Mouse (Mus musculus): Measurements from ENCODE around the gene Sec13. TPM values are rescaled to one million over a fixed set of nuclear protein-coding genes. Genes with fewer than 3 reads are reported as not detected.

Gene Sec13
- total RNA-seq (2021), result 10 to 100 TPM; 73.3 to 75.9 TPM
- long read RNA-seq, transcript Sec13-201 (9 exons, 1,353 nt), result major isoform, 48 of 57 reads
- long read RNA-seq, partial matches to known transcripts, result 5 of 57 reads
- long read RNA-seq, other reads (novel, unspliced or antisense), result 4 of 57 reads

- peak; percentile 83 to 87 for DNase-seq (ENCODE audit: low spot score in 2 of 2)
Measured at GRCm38 (mm10) chr6:113740236-113741217, at the start of gene Sec13. Gene Sec13, minus strand, starts transcription at chr6:113740743.

- DNase-seq (ENCODE audit: low spot score in 2 of 2), result no peak
Measured at GRCm38 (mm10) chr6:113787459-113787968, 47.0 kb upstream of the Sec13 start.

- DNase-seq (ENCODE audit: low spot score in 2 of 2), result no peak
Measured at GRCm38 (mm10) chr6:113785658-113786057, 45.1 kb upstream of the Sec13 start.

GRCm38 (mm10) chr6:113778229-113778753 lies 37.7 kb upstream of the Sec13 start:
- peak in 1 of 2 experiments; percentile 36 for DNase-seq (ENCODE audit: low spot score in 2 of 2)

GRCm38 (mm10) chr6:113768804-113769203 lies 28.3 kb upstream of the Sec13 start:
- DNase-seq (ENCODE audit: low spot score in 2 of 2), result peak in 1 of 2 experiments; percentile 73

- DNase-seq (ENCODE audit: low spot score in 2 of 2), result peak in 1 of 2 experiments; percentile 79
Measured at GRCm38 (mm10) chr6:113761644-113762043, 21.1 kb upstream of the Sec13 start.

- no peak for DNase-seq (ENCODE audit: low spot score in 2 of 2)
Measured at GRCm38 (mm10) chr6:113749119-113749685, 8.7 kb upstream of the Sec13 start.

GRCm38 (mm10) chr6:113748351-113748750 lies 7.8 kb upstream of the Sec13 start:
- no peak for DNase-seq (ENCODE audit: low spot score in 2 of 2)

- DNase-seq (ENCODE audit: low spot score in 2 of 2), result peak in 1 of 2 experiments; percentile 38
Measured at GRCm38 (mm10) chr6:113747284-113747683, 6.7 kb upstream of the Sec13 start.

GRCm38 (mm10) chr6:113745117-113745516 lies 4.6 kb upstream of the Sec13 start:
- DNase-seq (ENCODE audit: low spot score in 2 of 2), result no peak

GRCm38 (mm10) chr6:113743111-113743510 lies 2.6 kb upstream of the Sec13 start:
- DNase-seq (ENCODE audit: low spot score in 2 of 2), result no peak

GRCm38 (mm10) chr6:113742321-113742720 lies 1.8 kb upstream of the Sec13 start:
- no peak for DNase-seq (ENCODE audit: low spot score in 2 of 2)

GRCm38 (mm10) chr6:113741425-113741824 lies 882 bp upstream of the Sec13 start:
- no peak for DNase-seq (ENCODE audit: low spot score in 2 of 2)

GRCm38 (mm10) chr6:113737318-113738046 lies 3.1 kb downstream of the Sec13 start:
- DNase-seq (ENCODE audit: low spot score in 2 of 2), result no peak

- no peak for DNase-seq (ENCODE audit: low spot score in 2 of 2)
Measured at GRCm38 (mm10) chr6:113731296-113731695, 9.2 kb downstream of the Sec13 start.

GRCm38 (mm10) chr6:113728181-113728580 lies 12.4 kb downstream of the Sec13 start:
- no peak for DNase-seq (ENCODE audit: low spot score in 2 of 2)

GRCm38 (mm10) chr6:113721061-113721460 lies 19.5 kb downstream of the Sec13 start:
- DNase-seq (ENCODE audit: low spot score in 2 of 2), result no peak

GRCm38 (mm10) chr6:113719878-113720277 lies 20.7 kb downstream of the Sec13 start, which contains the start of gene Ghrl:
Gene Ghrl, minus strand, starts transcription at chr6:113719880.
- DNase-seq (ENCODE audit: low spot score in 2 of 2), result no peak

- DNase-seq (ENCODE audit: low spot score in 2 of 2), result no peak
Measured at GRCm38 (mm10) chr6:113717541-113717940, 23.0 kb downstream of the Sec13 start.

GRCm38 (mm10) chr6:113714797-113715196 lies 25.7 kb downstream of the Sec13 start:
- DNase-seq (ENCODE audit: low spot score in 2 of 2), result no peak

- DNase-seq (ENCODE audit: low spot score in 2 of 2), result no peak
Measured at GRCm38 (mm10) chr6:113714276-113714675, 26.3 kb downstream of the Sec13 start.

Measured in layer of hippocampus, adult 18-20 months (tissue).